In the genomic region with DNA sequence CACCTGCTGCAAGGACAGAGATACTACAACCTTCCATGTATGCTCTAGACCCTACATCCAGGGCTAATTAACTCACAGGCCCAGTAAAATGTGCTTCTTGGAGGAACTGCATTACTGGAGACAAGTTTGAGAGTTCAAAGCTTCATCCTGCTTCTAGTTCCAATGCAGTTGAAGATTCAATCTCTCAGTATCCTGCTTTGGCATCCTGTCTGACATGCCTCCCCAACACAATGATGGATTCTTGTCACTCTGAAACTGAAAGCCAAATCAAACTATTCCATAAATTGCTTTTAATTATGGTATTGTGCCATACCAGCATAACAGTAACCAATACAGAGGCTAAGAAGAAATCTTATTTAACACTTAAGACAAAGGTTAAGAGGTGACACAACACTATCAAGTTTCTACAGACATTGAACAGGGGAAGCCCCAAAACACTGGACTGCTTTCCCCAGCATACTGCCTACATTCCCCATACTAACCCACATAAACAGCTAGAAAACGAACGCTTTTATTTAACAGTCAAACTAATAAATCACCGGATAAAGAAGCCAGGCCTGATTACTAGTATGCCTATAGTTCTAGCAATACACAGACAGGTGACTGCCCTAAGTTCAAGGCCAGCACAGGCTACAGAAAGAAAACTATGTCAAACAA, we compare ENCODE assay signal across 19 mouse cellular contexts.
DNase-seq lines count a peak whose midpoint lies in the region; ATAC-seq and TF ChIP-seq lines count a peak whose summit lies in the region.
"Had no signal": no experiment of that assay in that cellular context is flagged by ENCODE, and none has a peak within 500 bp of the region (broad histone marks: within the 10 kb centered on the region; RNA-seq: fewer than 3 reads in every experiment).

No protein-coding gene starts in this region.

- H3K36me3 ChIP-seq in ES-Bruce4 (ENCODE audit: control insufficient read depth, insufficient read depth, low read length, poor library complexity, severe bottlenecking) = peaks cover 29% of the 10 kb centered on the region
- H3K36me3 ChIP-seq in forebrain, embryonic 15.5 days = no peaks in the 10 kb centered on the region

- H3K27me3 ChIP-seq in ES-Bruce4 (ENCODE audit: control insufficient read depth, insufficient read depth, low read length, poor library complexity, severe bottlenecking) = no peaks in the 10 kb centered on the region
- H3K27me3 ChIP-seq in forebrain, embryonic 15.5 days = no peaks in the 10 kb centered on the region
- H3K27me3 ChIP-seq: CH12.LX; embryonic facial prominence, embryonic 12.5 days; forebrain, embryonic 13.5 days had no signal

- intact Hi-C loops in heart, postnatal 25 days (cut with DNase I) = no loop called here

- TF ChIP-seq POLR2A in ES-Bruce4 (IDR thresholded peaks at IDR 0.05; ENCODE audit: insufficient read depth, low read length) = no peak

- no peaks in the 10 kb centered on the region for H3K9me3 ChIP-seq in ES-Bruce4 (replicated peaks; ENCODE audit: control insufficient read depth, insufficient read depth, low read length, poor library complexity, severe bottlenecking)
- H3K9me3 ChIP-seq in forebrain, embryonic 15.5 days = no peaks in the 10 kb centered on the region
- H3K9me3 ChIP-seq: embryonic facial prominence, embryonic 10.5 days; embryonic facial prominence, embryonic 12.5 days; forebrain, embryonic 13.5 days had no signal

- H3K4me1 ChIP-seq in ES-Bruce4 (ENCODE audit: control insufficient read depth, insufficient read depth, low read length) = no peaks in the 10 kb centered on the region
- no peaks in the 10 kb centered on the region for H3K4me1 ChIP-seq in forebrain, embryonic 15.5 days
- H3K4me1 ChIP-seq: embryonic facial prominence, embryonic 10.5 days; embryonic facial prominence, embryonic 12.5 days; forebrain, embryonic 13.5 days had no signal

- ATAC-seq in CD4-positive, CD25-positive, alpha-beta regulatory T cell, adult 4 months = peak; percentile 71
- ATAC-seq in forebrain, embryonic 15.5 days (replicated peaks) = no peak
- ATAC-seq in megakaryocyte-erythroid progenitor cell, adult 5-6 weeks (replicated peaks; ENCODE audit: low FRiP score, low TSS enrichment, poor library complexity, severe bottlenecking) = no peak
- ATAC-seq: forebrain, embryonic 13.5 days; forebrain, postnatal 0 days had no signal

- 0 out of 2 replicates have a peak overlapping the region, but pooled peaks have one; percentile 35 for H3K9ac ChIP-seq in ES-Bruce4 (ENCODE audit: low read depth, poor library complexity, severe bottlenecking)
- no peak overlapping the region for H3K9ac ChIP-seq in forebrain, embryonic 15.5 days (replicated peaks)
- H3K9ac ChIP-seq: embryonic facial prominence, embryonic 12.5 days; forebrain, embryonic 13.5 days; forebrain, postnatal 0 days had no signal

- no peak overlapping the region for H3K4me2 ChIP-seq in forebrain, embryonic 15.5 days (replicated peaks)
- H3K4me2 ChIP-seq: embryonic facial prominence, embryonic 12.5 days; forebrain, embryonic 13.5 days had no signal

- TF ChIP-seq EP300 in ES-Bruce4 (IDR thresholded peaks at IDR 0.05; ENCODE audit: insufficient read depth, low read depth, low read length) = no peak

- no peak overlapping the region for H3K4me3 ChIP-seq in ES-Bruce4 (ENCODE audit: low read depth, low read length)
- no peak overlapping the region for H3K4me3 ChIP-seq in forebrain, embryonic 15.5 days
- H3K4me3 ChIP-seq: embryonic facial prominence, embryonic 10.5 days; embryonic facial prominence, embryonic 12.5 days; forebrain, embryonic 13.5 days had no signal

- peak; percentile 36 for DNase-seq in induced T-regulatory cell, adult 2 months (ENCODE audit: low read depth)
- DNase-seq in heart, postnatal 25 days (ENCODE audit: low spot score) = no peak
- DNase-seq: adrenal gland, adult 8-10 months; adrenal gland, postnatal 14 days; adrenal gland, postnatal 36 days; cerebellum, adult 11-12 months; cerebellum, adult 2 months; cerebellum, adult 9-10 months; cerebellum, postnatal 10 days; cerebellum, postnatal 25 days; forebrain, postnatal 0 days had no signal

- no peak for TF ChIP-seq CTCF in ES-Bruce4 (IDR thresholded peaks at IDR 0.05; ENCODE audit: low read depth, low read length)

- H3K27ac ChIP-seq in ES-Bruce4 (ENCODE audit: insufficient read depth, low read length) = peak overlapping the region; percentile 31
- H3K27ac ChIP-seq in forebrain, embryonic 15.5 days (replicated peaks) = no peak overlapping the region
- H3K27ac ChIP-seq: embryonic facial prominence, embryonic 10.5 days; embryonic facial prominence, embryonic 12.5 days; forebrain, embryonic 13.5 days had no signal

- WGBS in forebrain, embryonic 15.5 days = 94% methylated on average over 3 of the region's 3 CpGs
